Mouse (Mus musculus) testis, adult 10 weeks (tissue): Measurements from ENCODE around the gene Ccr4. TPM values are rescaled to one million over a fixed set of nuclear protein-coding genes. Genes with fewer than 3 reads are reported as not detected.

Source experiments
- polyA plus RNA-seq: library from polyadenylated mRNA; stranded (reverse); fragments of 350-450 nt; fragmentation: Illumina TruSeq; extraction: RNeasy Lipid Tissue Mini Kit (QIAGEN cat#74804); gene quantifications from one replicate; pipeline ENCODE4 v1.2.3, GENCODE M21; 2014; ENCODE audit warnings: low read depth, low replicate concordance

Gene Ccr4
- polyA plus RNA-seq: 0.57 TPM

DNA sequence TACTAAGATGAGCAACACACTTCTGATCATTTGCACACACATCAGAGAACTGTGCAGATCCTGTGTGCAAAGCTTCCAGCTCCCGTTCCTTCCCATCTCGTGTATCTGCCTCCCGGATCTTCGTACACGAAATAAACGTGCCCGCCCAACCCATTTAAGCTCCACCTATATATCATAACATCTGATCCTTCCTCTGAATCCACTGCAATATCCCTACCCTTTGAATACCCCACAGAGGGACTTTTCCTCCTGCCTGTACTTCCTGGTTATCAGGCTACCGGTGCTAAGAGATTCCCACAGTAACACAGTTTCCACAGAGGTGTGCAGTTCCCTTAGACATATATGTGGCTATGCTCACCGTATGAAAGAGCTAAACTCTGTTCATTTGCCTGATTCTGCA, at the start of gene Ccr4:
Gene Ccr4, minus strand, starts transcription at position 101 of the 400 bp plus-strand sequence.

DNA sequence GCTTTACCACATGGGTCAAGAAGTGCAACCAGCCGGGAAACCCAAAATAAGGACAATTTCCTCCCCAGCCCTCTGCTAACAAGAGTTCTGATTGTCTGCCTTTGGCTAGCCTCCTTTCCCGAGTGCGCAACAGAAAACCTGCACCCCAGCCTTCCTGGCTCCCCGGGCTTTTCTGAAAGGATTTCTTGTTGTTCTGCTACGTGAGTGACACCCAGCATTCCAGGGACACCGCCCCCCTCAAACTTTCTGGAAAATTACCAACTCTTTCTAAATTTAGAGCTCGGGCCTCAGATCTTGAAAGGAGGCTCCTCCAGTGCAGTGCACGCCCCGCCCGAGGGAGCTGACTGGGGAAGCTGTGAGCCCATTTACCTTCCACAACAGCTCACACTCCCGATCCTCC, 10.6 kb upstream of the Ccr4 start, which contains the start of gene C130032M10Rik:
Gene C130032M10Rik, plus strand, starts transcription at position 334 of the 400 bp plus-strand sequence.

Other genes starting within 250 kb of the Ccr4 start
- not detected for gene Bcl2a1c, start 174.8 kb downstream of the Ccr4 start, polyA plus RNA-seq
- 23.8 TPM for gene Crtap, start 114.2 kb downstream of the Ccr4 start, polyA plus RNA-seq
- gene Glb1, start 103.8 kb downstream of the Ccr4 start, polyA plus RNA-seq: 4.2 TPM
- 0.43 TPM for gene Tmppe, start 103.8 kb downstream of the Ccr4 start, polyA plus RNA-seq
- not detected for gene C130032M10Rik, start 10.8 kb upstream of the Ccr4 start, polyA plus RNA-seq
- 0.97 TPM for gene Trim71, start 59.5 kb upstream of the Ccr4 start, polyA plus RNA-seq
- 58.6 TPM for gene Cnot10, start 135.3 kb upstream of the Ccr4 start, polyA plus RNA-seq
- gene Dync1li1, start 183.9 kb upstream of the Ccr4 start, polyA plus RNA-seq: 11.5 TPM
- gene Cmtm6, start 226.2 kb upstream of the Ccr4 start, polyA plus RNA-seq: 27.8 TPM